In the genomic region with DNA sequence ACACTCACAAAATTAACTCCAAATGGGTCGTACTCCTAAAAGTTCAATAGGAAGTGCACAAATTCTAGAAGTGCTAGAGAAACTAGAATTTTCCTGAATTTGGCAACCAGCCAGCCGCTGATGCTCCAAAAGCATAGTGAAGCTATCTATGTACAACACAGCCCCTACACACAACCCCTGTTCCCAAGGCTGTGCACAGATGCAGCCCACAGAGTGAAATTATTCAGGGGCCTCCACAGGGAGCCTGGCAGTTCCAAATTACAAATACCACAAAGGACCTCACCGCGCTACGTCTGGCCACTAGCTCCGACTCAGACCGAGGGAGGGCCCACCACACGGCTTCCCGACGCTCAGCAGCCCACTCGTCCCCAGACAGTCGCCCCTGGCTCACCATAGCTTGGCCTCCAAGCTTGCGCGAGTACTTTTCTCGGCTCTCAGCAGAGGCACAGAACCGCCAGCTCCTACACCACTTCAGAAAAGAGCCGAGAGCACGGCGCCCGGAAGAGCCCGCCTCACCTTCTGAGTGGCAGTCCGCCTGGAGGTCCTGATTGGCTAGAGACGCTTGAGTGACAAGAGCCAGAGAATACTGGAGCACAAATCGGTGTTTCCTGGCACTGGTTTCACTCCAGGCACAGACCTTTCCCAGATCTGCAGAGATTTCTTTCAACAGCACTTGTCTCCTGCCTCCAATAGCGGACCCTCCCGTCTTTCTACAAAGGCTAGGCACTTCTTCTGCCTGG, we compare ENCODE assay signal across 8 mouse cellular contexts. TPM values are rescaled to one million over a fixed set of nuclear protein-coding genes. Genes with fewer than 3 reads are reported as not detected.
DNase-seq lines count a peak whose midpoint lies in the region; ATAC-seq lines count a peak whose summit lies in the region.

No protein-coding gene starts in this region.

- peaks cover 21% of the 10 kb centered on the region for H3K4me1 ChIP-seq in hindbrain, embryonic 14.5 days (replicated peaks; ENCODE audit: control insufficient read depth, insufficient read depth, low read length)

- ATAC-seq in hindbrain, embryonic 14.5 days (ENCODE audit: low FRiP score), result peak; percentile 99

- H3K9me3 ChIP-seq in hindbrain, embryonic 14.5 days (ENCODE audit: control insufficient read depth, low read length), result peaks cover 25% of the 10 kb centered on the region

- H3K9ac ChIP-seq in hindbrain, embryonic 14.5 days, result peak overlapping the region; percentile 82

- peak overlapping the region; percentile 94 for H3K27ac ChIP-seq in hindbrain, embryonic 14.5 days

- DNase-seq in T-cell, adult 2 months (ENCODE audit: low spot score), result peak; percentile 82
- peak; percentile 93 to 94 for DNase-seq in cerebellum, postnatal 14 days
- peak; percentile 89 to 95 for DNase-seq in frontal cortex, postnatal 36 days (ENCODE audit: low spot score in 2 of 2)
- peak; percentile 95 for DNase-seq in hindbrain, embryonic 14.5 days (ENCODE audit: low spot score)
- DNase-seq in layer of hippocampus, postnatal 25 days (ENCODE audit: extremely low spot score in 1 of 2, low spot score in 1 of 2), result peak; percentile 73 to 77
- peak; percentile 88 for DNase-seq in lung, postnatal 14 days
- peak; percentile 84 for DNase-seq in ovary, postnatal 36 days (ENCODE audit: low spot score)
- DNase-seq in thymus, postnatal 14 days, result peak; percentile 89

- WGBS in hindbrain, embryonic 14.5 days, result under 1% methylated on average over 26 of the region's 26 CpGs

- H3K27me3 ChIP-seq in hindbrain, embryonic 14.5 days (ENCODE audit: control insufficient read depth, insufficient read depth, low read length), result no peaks in the 10 kb centered on the region

- H3K4me2 ChIP-seq in hindbrain, embryonic 14.5 days (replicated peaks), result peak overlapping the region; percentile 71

- peak overlapping the region; percentile 59 for H3K4me3 ChIP-seq in hindbrain, embryonic 14.5 days (replicated peaks; ENCODE audit: low read length)

- no peaks in the 10 kb centered on the region for H3K36me3 ChIP-seq in hindbrain, embryonic 14.5 days (replicated peaks; ENCODE audit: control insufficient read depth, insufficient read depth)

RNA-seq across cellular contexts. Expression of a gene that starts 58.1 kb away (rescaled TPM):
- not detected in 2 replicates for polyA plus RNA-seq in hindbrain, embryonic 14.5 days (2014; fragmentation: Nextera tagmentation; extraction: Ambion mirVana)
- total RNA-seq in layer of hippocampus, postnatal 25 days (2021), result under 1 TPM in 1 of 2 experiments, not detected in 1; 0.12 TPM

Comparison
In these comparisons a context has a peak if more than half of its experiments do, and no peak if none do; other contexts are left out.
1. Peak in every context shown above with its lines: DNase-seq, ATAC-seq, H3K4me3 ChIP-seq and H3K27ac ChIP-seq.